Mouse (Mus musculus) small intestine, adult 2 months (tissue): ENCODE measurements around the gene Zfp958.
"Not testable (repeated sequence)": the region's sequence is repeated elsewhere in the genome, so short reads cannot be mapped to it uniquely, and the experiment has no call there.

Experiments used
- CTCF ChIP-seq: fragments of 200-500 bp; IDR thresholded peaks from 2 replicates; pipeline ENCODE4 v1.5.1; 2012; ENCODE audit warnings: low read depth, mild to moderate bottlenecking, control low read depth, inconsistent platforms, low read length, moderate library complexity, mixed read lengths; ENCODE audit not compliant: insufficient replicate concordance, insufficient read length; ENCODE audit errors: extremely low read depth
- POLR2A ChIP-seq: fragments of 200-500 bp; IDR thresholded peaks from 2 replicates; pipeline ENCODE4 v1.6.1; 2012; ENCODE audit warnings: low read depth, mild to moderate bottlenecking, control low read depth, inconsistent platforms, low read length, moderate library complexity

DNA sequence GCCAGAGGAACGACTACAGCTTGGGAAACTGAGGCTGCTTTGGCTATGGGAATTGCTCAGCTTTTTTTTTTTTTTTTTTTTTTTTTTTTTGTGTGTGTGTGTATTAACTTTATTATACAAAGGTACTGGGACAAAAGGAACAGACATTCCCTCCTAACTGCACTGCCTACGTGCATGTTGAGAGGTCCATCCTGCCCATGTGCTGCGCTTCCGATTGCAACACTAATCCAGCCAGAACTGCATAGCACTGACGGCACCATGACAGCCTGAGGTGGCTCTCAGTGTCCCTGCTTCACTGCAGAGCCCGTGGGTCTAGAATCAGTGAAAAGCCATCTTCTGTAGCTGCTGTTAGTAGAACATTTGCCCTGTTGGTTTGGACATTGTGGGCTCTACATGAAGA, 30.0 kb downstream of the Zfp958 start:
- TF ChIP-seq POLR2A, CTCF: not testable (repeated sequence)
